Mouse (Mus musculus): ENCODE results near the gene Arhgef11. TPM values are rescaled to one million over a fixed set of nuclear protein-coding genes. Genes with fewer than 3 reads are reported as not detected.
A peak's percentile ranks its signal among the peaks of the same experiment; 100 is the strongest.

Gene Arhgef11
- polyA plus RNA-seq, 1 experiment from 2014 or later: 8.3 TPM

- WGBS: 46% methylated on average over 7 of the region's 7 CpGs
- no peak for ATAC-seq (ENCODE audit: extremely low read depth, insufficient number of reproducible peaks, low FRiP score, low TSS enrichment)
- H3K4me2 ChIP-seq: peak overlapping the region; percentile 95
- no peaks in the 10 kb centered on the region; the same call in 1 of the 2 replicates for H3K27me3 ChIP-seq (replicated peaks)
- peaks cover 56% of the 10 kb centered on the region for H3K4me1 ChIP-seq
- no peaks in the 10 kb centered on the region for H3K9me3 ChIP-seq
- peak overlapping the region; percentile 66 for H3K4me3 ChIP-seq
- H3K36me3 ChIP-seq: no peaks in the 10 kb centered on the region
- H3K9ac ChIP-seq: peak overlapping the region; percentile 66
- 0 out of 2 replicates have a peak overlapping the region, but pooled peaks have one; percentile 12 for H3K27ac ChIP-seq (replicated peaks)
Observed at GRCm38 (mm10) chr3:87620218-87620891, 3.0 kb downstream of the Arhgef11 start.

GRCm38 (mm10) chr3:87624899-87625298 is 7.5 kb downstream of the Arhgef11 start:
- no peak for ATAC-seq (ENCODE audit: extremely low read depth, insufficient number of reproducible peaks, low FRiP score, low TSS enrichment)
- WGBS: 81% methylated on average over 4 of the region's 4 CpGs
- Histone ChIP-seq H3K4me3 (no peak overlapping the region), H3K4me2 (no peak overlapping the region), H3K9ac (no peak overlapping the region), H3K27me3 (replicated peaks) (no peaks in the 10 kb centered on the region), H3K27ac (replicated peaks) (no peak overlapping the region), H3K4me1 (peaks cover 32% of the 10 kb centered on the region), H3K36me3 (no peaks in the 10 kb centered on the region), H3K9me3 (no peaks in the 10 kb centered on the region)

GRCm38 (mm10) chr3:87630899-87631298 is 13.5 kb downstream of the Arhgef11 start:
- Histone ChIP-seq H3K4me3 (no peak overlapping the region), H3K27me3 (replicated peaks) (no peaks in the 10 kb centered on the region), H3K9me3 (no peaks in the 10 kb centered on the region), H3K4me1 (peaks cover 22% of the 10 kb centered on the region), H3K4me2 (peak overlapping the region; percentile 25; the same call in 1 of the 2 replicates), H3K36me3 (no peaks in the 10 kb centered on the region), H3K9ac (peak overlapping the region; percentile 44; the same call in 1 of the 2 replicates), H3K27ac (replicated peaks) (peak overlapping the region; percentile 50; the same call in 1 of the 2 replicates)
- 62% methylated on average over 9 of the region's 9 CpGs for WGBS
- ATAC-seq (ENCODE audit: extremely low read depth, insufficient number of reproducible peaks, low FRiP score, low TSS enrichment): no peak

GRCm38 (mm10) chr3:87631408-87631807 is 14.0 kb downstream of the Arhgef11 start:
- Histone ChIP-seq H3K4me3 (no peak overlapping the region), H3K4me1 (peaks cover 22% of the 10 kb centered on the region), H3K9ac (no peak overlapping the region), H3K36me3 (no peaks in the 10 kb centered on the region), H3K9me3 (no peaks in the 10 kb centered on the region), H3K27ac (replicated peaks) (0 out of 2 replicates have a peak overlapping the region, but pooled peaks have one; percentile 50), H3K4me2 (no peak overlapping the region), H3K27me3 (replicated peaks) (no peaks in the 10 kb centered on the region)
- no peak for ATAC-seq (ENCODE audit: extremely low read depth, insufficient number of reproducible peaks, low FRiP score, low TSS enrichment)
- 76% methylated on average over 4 of the region's 4 CpGs for WGBS

- H3K27me3 ChIP-seq (replicated peaks): no peaks in the 10 kb centered on the region
- H3K9ac ChIP-seq: no peak overlapping the region
- no peak overlapping the region for H3K4me3 ChIP-seq
- ATAC-seq (ENCODE audit: extremely low read depth, insufficient number of reproducible peaks, low FRiP score, low TSS enrichment): no peak
- peaks cover 27% of the 10 kb centered on the region for H3K4me1 ChIP-seq
- H3K27ac ChIP-seq (replicated peaks): no peak overlapping the region
- 0 out of 2 replicates have a peak, but pooled peaks cover 4% of the 10 kb centered on the region for H3K36me3 ChIP-seq
- no peaks in the 10 kb centered on the region for H3K9me3 ChIP-seq
- H3K4me2 ChIP-seq: no peak overlapping the region
- 49% methylated on average over 4 of the region's 4 CpGs for WGBS
Observed at GRCm38 (mm10) chr3:87635514-87635913, 18.2 kb downstream of the Arhgef11 start.

GRCm38 (mm10) chr3:87643453-87643852 is 26.1 kb downstream of the Arhgef11 start:
- H3K4me2 ChIP-seq: no peak overlapping the region
- H3K36me3 ChIP-seq: peaks cover 11% of the 10 kb centered on the region
- H3K27ac ChIP-seq (replicated peaks): no peak overlapping the region
- no peaks in the 10 kb centered on the region for H3K9me3 ChIP-seq
- no peak overlapping the region for H3K9ac ChIP-seq
- H3K4me1 ChIP-seq: peaks cover 3% of the 10 kb centered on the region
- no peak for ATAC-seq (ENCODE audit: extremely low read depth, insufficient number of reproducible peaks, low FRiP score, low TSS enrichment)
- H3K4me3 ChIP-seq: no peak overlapping the region
- no peaks in the 10 kb centered on the region for H3K27me3 ChIP-seq (replicated peaks)
- 63% methylated on average over 1 of the region's 1 CpGs for WGBS

GRCm38 (mm10) chr3:87646174-87646573 is 28.8 kb downstream of the Arhgef11 start:
- Histone ChIP-seq H3K4me2 (no peak overlapping the region), H3K4me1 (0 out of 2 replicates have a peak, but pooled peaks cover 4% of the 10 kb centered on the region), H3K27ac (replicated peaks) (no peak overlapping the region), H3K9ac (no peak overlapping the region), H3K27me3 (replicated peaks) (no peaks in the 10 kb centered on the region), H3K9me3 (no peaks in the 10 kb centered on the region), H3K36me3 (0 out of 2 replicates have a peak, but pooled peaks cover under 1% of the 10 kb centered on the region), H3K4me3 (no peak overlapping the region)
- WGBS: 94% methylated on average over 1 of the region's 1 CpGs
- no peak for ATAC-seq (ENCODE audit: extremely low read depth, insufficient number of reproducible peaks, low FRiP score, low TSS enrichment)

GRCm38 (mm10) chr3:87649063-87649462 is 31.7 kb downstream of the Arhgef11 start:
- Histone ChIP-seq H3K27ac (replicated peaks) (no peak overlapping the region), H3K27me3 (replicated peaks) (no peaks in the 10 kb centered on the region), H3K36me3 (no peaks in the 10 kb centered on the region), H3K4me1 (0 out of 2 replicates have a peak, but pooled peaks cover 4% of the 10 kb centered on the region), H3K9ac (no peak overlapping the region), H3K4me3 (no peak overlapping the region), H3K4me2 (no peak overlapping the region), H3K9me3 (no peaks in the 10 kb centered on the region)
- 85% methylated on average over 3 of the region's 3 CpGs for WGBS
- ATAC-seq (ENCODE audit: extremely low read depth, insufficient number of reproducible peaks, low FRiP score, low TSS enrichment): no peak

GRCm38 (mm10) chr3:87658348-87658747 is 41.0 kb downstream of the Arhgef11 start:
- no peak overlapping the region for H3K9ac ChIP-seq
- no peak for ATAC-seq (ENCODE audit: extremely low read depth, insufficient number of reproducible peaks, low FRiP score, low TSS enrichment)
- 65% methylated on average over 2 of the region's 2 CpGs for WGBS

GRCm38 (mm10) chr3:87659692-87660429 is 42.5 kb downstream of the Arhgef11 start:
- Histone ChIP-seq H3K27me3 (replicated peaks) (no peaks in the 10 kb centered on the region), H3K27ac (replicated peaks) (no peak overlapping the region), H3K4me2 (no peak overlapping the region), H3K9ac (no peak overlapping the region), H3K36me3 (no peaks in the 10 kb centered on the region), H3K4me3 (no peak overlapping the region), H3K9me3 (no peaks in the 10 kb centered on the region), H3K4me1 (peaks cover 13% of the 10 kb centered on the region)
- 73% methylated on average over 9 of the region's 9 CpGs for WGBS
- ATAC-seq (ENCODE audit: extremely low read depth, insufficient number of reproducible peaks, low FRiP score, low TSS enrichment): no peak

More at GRCm38 (mm10) chr3:87658348-87658747, 41.0 kb downstream of the Arhgef11 start:
- H3K4me2 ChIP-seq: no peak overlapping the region
- H3K27me3 ChIP-seq (replicated peaks): no peaks in the 10 kb centered on the region
- H3K4me3 ChIP-seq: no peak overlapping the region
- no peak overlapping the region for H3K27ac ChIP-seq (replicated peaks)
- H3K4me1 ChIP-seq: peaks cover 13% of the 10 kb centered on the region
- H3K9me3 ChIP-seq: no peaks in the 10 kb centered on the region
- H3K36me3 ChIP-seq: no peaks in the 10 kb centered on the region

GRCm38 (mm10) chr3:87660479-87660878 is 43.1 kb downstream of the Arhgef11 start:
- H3K27me3 ChIP-seq (replicated peaks): no peaks in the 10 kb centered on the region
- peaks cover 13% of the 10 kb centered on the region for H3K4me1 ChIP-seq
- no peak for ATAC-seq (ENCODE audit: extremely low read depth, insufficient number of reproducible peaks, low FRiP score, low TSS enrichment)
- H3K9me3 ChIP-seq: no peaks in the 10 kb centered on the region
- no peak overlapping the region for H3K27ac ChIP-seq (replicated peaks)
- 82% methylated on average over 4 of the region's 4 CpGs for WGBS
- H3K36me3 ChIP-seq: no peaks in the 10 kb centered on the region
- no peak overlapping the region for H3K4me3 ChIP-seq
- no peak overlapping the region for H3K4me2 ChIP-seq
- H3K9ac ChIP-seq: no peak overlapping the region
